Mouse (Mus musculus): ENCODE measurements around the gene Myzap.

DNA sequence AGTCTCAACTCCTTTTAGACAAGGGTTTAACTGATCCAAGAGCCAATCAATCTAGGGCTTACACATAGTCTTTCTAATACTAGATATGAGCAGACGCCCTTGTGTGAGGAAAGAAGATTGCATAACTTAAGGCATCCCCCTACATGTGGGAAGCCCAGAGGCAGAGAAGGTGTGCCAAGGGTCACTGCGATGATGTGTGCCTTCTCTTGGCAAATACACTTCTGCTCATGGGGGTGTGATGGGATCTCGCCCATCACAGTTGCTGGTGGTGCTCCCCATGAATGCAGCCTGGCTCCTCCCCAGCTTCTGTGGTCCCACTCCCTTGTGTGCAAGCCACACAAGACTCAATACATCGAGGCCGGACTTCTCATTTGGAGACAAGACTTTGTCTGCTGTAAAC, 47.3 kb downstream of the Myzap start:
- TF ChIP-seq CTCF (IDR thresholded peaks at IDR 0.05; ENCODE audit: borderline replicate concordance, insufficient read depth, low read depth, low read length) (no peak), POLR2A (IDR thresholded peaks at IDR 0.05; ENCODE audit: borderline replicate concordance, insufficient read depth, low read length) (no peak)

Measured in cerebellum, adult 2 months (tissue).